Comparison of ENCODE assay signal across 9 mouse cellular contexts in the genomic region with DNA sequence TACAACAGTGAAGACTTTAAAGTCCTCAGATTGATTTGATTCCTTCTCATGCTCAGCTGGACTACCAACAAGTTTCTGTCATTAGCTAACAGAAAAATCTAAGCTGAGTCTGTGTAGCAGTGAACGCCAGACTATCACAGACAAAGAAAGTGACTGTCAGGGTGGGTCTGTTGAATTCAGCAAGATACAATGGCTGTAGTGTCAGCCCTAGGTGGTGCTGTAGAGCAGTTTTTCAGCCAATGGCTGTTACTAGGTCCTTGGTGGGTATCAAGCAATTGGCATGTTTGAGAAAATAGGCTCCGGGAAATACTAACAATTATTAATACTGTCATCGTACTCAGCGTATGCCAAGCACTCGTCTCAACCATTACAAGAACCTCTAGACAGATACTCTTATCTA.
DNase-seq lines count a peak whose midpoint lies in the region; ATAC-seq and TF ChIP-seq lines count a peak whose summit lies in the region.
"Had no signal": no experiment of that assay in that cellular context is flagged by ENCODE, and none has a peak within 500 bp of the region (broad histone marks: within the 10 kb centered on the region; RNA-seq: fewer than 3 reads in every experiment).

No protein-coding gene starts in this region.

- no peak overlapping the region for H3K4me2 ChIP-seq in heart, embryonic 11.5 days
- H3K4me2 ChIP-seq in stomach, postnatal 0 days (replicated peaks; ENCODE audit: low read depth): no peak overlapping the region
- H3K4me2 ChIP-seq: neural tube, embryonic 12.5 days had no signal

- no peak for TF ChIP-seq CTCF in thymus, adult 2 months (IDR thresholded peaks at IDR 0.05; ENCODE audit: borderline replicate concordance, control insufficient read depth, extremely low read depth, insufficient read depth, low read length, poor library complexity)
- TF ChIP-seq CTCF in lung, adult 2 months (IDR thresholded peaks at IDR 0.05; ENCODE audit: insufficient read depth, low read length): 0 out of 2 replicates have a peak, but pooled peaks have one; percentile 7
- TF ChIP-seq CTCF in stomach, postnatal 0 days (IDR thresholded peaks at IDR 0.05; ENCODE audit: low read depth): peak; percentile 66

- no peaks in the 10 kb centered on the region for H3K9me3 ChIP-seq in heart, embryonic 11.5 days (replicated peaks; ENCODE audit: control insufficient read depth, low read length)
- H3K9me3 ChIP-seq in stomach, postnatal 0 days (ENCODE audit: control insufficient read depth, low read length): no peaks in the 10 kb centered on the region
- H3K9me3 ChIP-seq: neural tube, embryonic 12.5 days had no signal

- no peak overlapping the region for H3K9ac ChIP-seq in heart, embryonic 11.5 days (ENCODE audit: low read depth, low read length)
- H3K9ac ChIP-seq in stomach, postnatal 0 days (ENCODE audit: low read length): no peak overlapping the region
- H3K9ac ChIP-seq: neural tube, embryonic 12.5 days had no signal

- intact Hi-C loops in heart, postnatal 10 days (cut with DNase I): loop anchor here (10.0 kb wide), 1 partner anchor 439 kb away; no protein-coding TSS in a partner anchor

- TF ChIP-seq POLR2A in thymus, adult 2 months (IDR thresholded peaks at IDR 0.05; ENCODE audit: control insufficient read depth, extremely low read depth, insufficient read depth, low read length, poor library complexity): no peak
- TF ChIP-seq POLR2A in lung, adult 2 months (IDR thresholded peaks at IDR 0.05; ENCODE audit: borderline replicate concordance, extremely low read depth, low read depth, low read length): no peak

- no peaks in the 10 kb centered on the region for H3K36me3 ChIP-seq in heart, embryonic 11.5 days (ENCODE audit: control insufficient read depth, insufficient read depth, low read length)
- H3K36me3 ChIP-seq in thymus, adult 2 months (ENCODE audit: control insufficient read depth, insufficient read depth, low read length): no peaks in the 10 kb centered on the region
- no peaks in the 10 kb centered on the region for H3K36me3 ChIP-seq in stomach, postnatal 0 days (ENCODE audit: control insufficient read depth, insufficient read depth, low read length)
- H3K36me3 ChIP-seq: neural tube, embryonic 12.5 days had no signal

- ATAC-seq in heart, embryonic 11.5 days (replicated peaks; ENCODE audit: insufficient number of reproducible peaks, low FRiP score, low TSS enrichment): no peak
- no peak for ATAC-seq in stomach, postnatal 0 days (ENCODE audit: low FRiP score, low TSS enrichment)
- no peak for ATAC-seq in activated CD4-positive, CD25-positive, alpha-beta regulatory T cell, adult 4 months

- WGBS in heart, embryonic 11.5 days (ENCODE audit: insufficient replicate concordance): 73% methylated on average over 5 of the region's 5 CpGs
- WGBS in thymus, adult 2 months: 91% methylated on average over 5 of the region's 5 CpGs
- WGBS in lung, adult 2 months: 42% methylated on average over 5 of the region's 5 CpGs
- 79% methylated on average over 5 of the region's 5 CpGs for WGBS in stomach, postnatal 0 days

- peaks cover 10% of the 10 kb centered on the region; the same call in 1 of the 2 replicates for H3K4me1 ChIP-seq in heart, embryonic 11.5 days (ENCODE audit: control insufficient read depth, insufficient read depth, low read length)
- H3K4me1 ChIP-seq in thymus, adult 2 months (replicated peaks; ENCODE audit: control insufficient read depth, insufficient read depth, low read length): no peaks in the 10 kb centered on the region
- H3K4me1 ChIP-seq in lung, adult 2 months (ENCODE audit: control insufficient read depth, insufficient read depth, low read length): peaks cover 4% of the 10 kb centered on the region; the same call in 1 of the 2 replicates
- no peaks in the 10 kb centered on the region for H3K4me1 ChIP-seq in stomach, postnatal 0 days (replicated peaks; ENCODE audit: control insufficient read depth, insufficient read depth)

- no peaks in the 10 kb centered on the region for H3K27me3 ChIP-seq in heart, embryonic 11.5 days (ENCODE audit: control insufficient read depth, insufficient read depth, low read length)
- H3K27me3 ChIP-seq in thymus, adult 2 months (ENCODE audit: control insufficient read depth, insufficient read depth, low read length): no peaks in the 10 kb centered on the region
- no peaks in the 10 kb centered on the region for H3K27me3 ChIP-seq in stomach, postnatal 0 days (ENCODE audit: control insufficient read depth, insufficient read depth, low read length)
- H3K27me3 ChIP-seq: neural tube, embryonic 12.5 days had no signal

- no peak overlapping the region for H3K27ac ChIP-seq in heart, embryonic 11.5 days (ENCODE audit: low read depth, low read length)
- H3K27ac ChIP-seq in thymus, adult 2 months (ENCODE audit: control insufficient read depth, insufficient read depth, low read length): no peak overlapping the region
- no peak overlapping the region for H3K27ac ChIP-seq in stomach, postnatal 0 days (replicated peaks)
- H3K27ac ChIP-seq: neural tube, embryonic 12.5 days had no signal

- TF ChIP-seq EP300 in stomach, postnatal 0 days (optimal IDR thresholded peaks at IDR 0.05): no peak

- DNase-seq in heart, postnatal 10 days: peak; percentile 21 to 43
- peak; percentile 22 for DNase-seq in thymus, adult 2 months
- no peak for DNase-seq in thymus, adult 18-20 months
- peak; percentile 75 for DNase-seq in embryo, embryonic 10 days (ENCODE audit: low spot score)
- peak; percentile 25 for DNase-seq in lung, adult 2 months
- no peak for DNase-seq in stomach, postnatal 0 days (ENCODE audit: low spot score)

- H3K4me3 ChIP-seq in heart, embryonic 11.5 days (ENCODE audit: low read depth, low read length): no peak overlapping the region
- no peak overlapping the region for H3K4me3 ChIP-seq in thymus, adult 2 months (ENCODE audit: control insufficient read depth, insufficient read depth, low read length)
- no peak overlapping the region for H3K4me3 ChIP-seq in lung, adult 2 months (replicated peaks; ENCODE audit: extremely low read depth, low read depth, low read length)
- no peak overlapping the region for H3K4me3 ChIP-seq in stomach, postnatal 0 days (ENCODE audit: low read depth, low read length)
- H3K4me3 ChIP-seq: neural tube, embryonic 12.5 days had no signal

Comparison
In these comparisons a context has a peak if more than half of its experiments do, and no peak if none do; other contexts are left out.
1. DNase-seq: peak in heart, postnatal 10 days (2 of 2), thymus, adult 2 months (single experiment), embryo, embryonic 10 days (single experiment) and lung, adult 2 months (single experiment); none in thymus, adult 18-20 months (0 of 2) and stomach, postnatal 0 days (single experiment).